Mouse (Mus musculus) ES-E14 (cell line): ENCODE measurements around the gene Rad54l.

Experiments
- CHD2 ChIP-seq: IDR thresholded peaks from 2 replicates; pipeline ENCODE4 v1.6.1; 2014; ENCODE audit warnings: mild to moderate bottlenecking, low read depth, low read length, inconsistent platforms
- HCFC1 ChIP-seq: IDR thresholded peaks from 2 replicates; pipeline ENCODE4 v1.6.1; 2012; ENCODE audit warnings: low read length, inconsistent platforms, borderline replicate concordance; ENCODE audit not compliant: insufficient read depth
- MAFK ChIP-seq: IDR thresholded peaks from 2 replicates; pipeline ENCODE4 v1.6.1; 2014; ENCODE audit warnings: mild to moderate bottlenecking, low read depth, low read length, inconsistent platforms; ENCODE audit not compliant: insufficient read depth
- ZC3H11A ChIP-seq: IDR thresholded peaks from 2 replicates; pipeline ENCODE4 v1.6.1; 2012; ENCODE audit warnings: low read depth, mild to moderate bottlenecking, inconsistent platforms, low read length, borderline replicate concordance
- ZNF384 ChIP-seq: IDR thresholded peaks from 2 replicates; pipeline ENCODE4 v1.6.1; 2012; ENCODE audit warnings: low read depth, low read length, inconsistent platforms

GRCm38 (mm10) chr4:116125803-116126386, 2.4 kb upstream of the Rad54l start:
- TF ChIP-seq ZC3H11A, result no peak
- no peak for TF ChIP-seq CHD2
- no peak for TF ChIP-seq HCFC1
- no peak for TF ChIP-seq MAFK
- no peak for TF ChIP-seq ZNF384
